ENCODE assay signal across 8 mouse cellular contexts in genomic region chr19:7019191-7019590, GRCm38 (mm10). TPM values are rescaled to one million over a fixed set of nuclear protein-coding genes. Genes with fewer than 3 reads are reported as not detected.
DNase-seq lines count a peak whose midpoint lies in the region; ATAC-seq lines count a peak whose summit lies in the region.

Gene Fermt3, minus strand, starts transcription at chr19:7019469.

- 0 out of 2 replicates have a peak within 1 kb of the TSS, but pooled peaks have one; percentile 38 for H3K27ac ChIP-seq in midbrain, embryonic 10.5 days (replicated peaks)
- no peak within 1 kb of the TSS for H3K27ac ChIP-seq in midbrain, embryonic 16.5 days (ENCODE audit: low read length)
- H3K27ac ChIP-seq in embryonic facial prominence, embryonic 13.5 days, result peak within 1 kb of the TSS; percentile 7; the same call in 1 of the 2 replicates
- peak within 1 kb of the TSS; percentile 58 for H3K27ac ChIP-seq in intestine, embryonic 16.5 days (ENCODE audit: low read length)

- no peak within 1 kb of the TSS for H3K9ac ChIP-seq in midbrain, embryonic 16.5 days (ENCODE audit: low read depth, low read length)
- 0 out of 2 replicates have a peak within 1 kb of the TSS, but pooled peaks have one; percentile 16 for H3K9ac ChIP-seq in embryonic facial prominence, embryonic 13.5 days
- H3K9ac ChIP-seq in intestine, embryonic 16.5 days (ENCODE audit: low read depth, low read length), result peak within 1 kb of the TSS; percentile 27; the same call in 1 of the 2 replicates

- no peak within 1 kb of the TSS for H3K4me3 ChIP-seq in midbrain, embryonic 10.5 days
- H3K4me3 ChIP-seq in midbrain, embryonic 16.5 days (ENCODE audit: low read depth, low read length), result no peak within 1 kb of the TSS
- H3K4me3 ChIP-seq in embryonic facial prominence, embryonic 13.5 days, result no peak within 1 kb of the TSS
- H3K4me3 ChIP-seq in intestine, embryonic 16.5 days (ENCODE audit: low read length), result peak within 1 kb of the TSS; percentile 13

- ATAC-seq in midbrain, embryonic 16.5 days, result no peak
- no peak for ATAC-seq in embryonic facial prominence, embryonic 13.5 days (ENCODE audit: insufficient number of reproducible peaks, insufficient read depth, low FRiP score, low TSS enrichment, low read depth)
- peak; percentile 81 for ATAC-seq in intestine, embryonic 16.5 days
- peak; percentile 78 for ATAC-seq in monocyte, adult 5-6 weeks (replicated peaks; ENCODE audit: insufficient number of reproducible peaks, low FRiP score, low TSS enrichment, poor library complexity, severe bottlenecking)

- DNase-seq in midbrain, embryonic 10.5 days (ENCODE audit: low spot score), result no peak
- no peak for DNase-seq in MN1 (ENCODE audit: low spot score)
- DNase-seq in yolk sac, embryonic 10.5 days (ENCODE audit: low spot score), result no peak
- no peak for DNase-seq in cerebellum, postnatal 36 days

- H3K27me3 ChIP-seq in midbrain, embryonic 10.5 days (ENCODE audit: low read depth, poor library complexity, severe bottlenecking), result no peaks in the 10 kb centered on the region
- no peaks in the 10 kb centered on the region for H3K27me3 ChIP-seq in midbrain, embryonic 16.5 days (ENCODE audit: control insufficient read depth, insufficient read depth, low read depth, low read length)
- H3K27me3 ChIP-seq in embryonic facial prominence, embryonic 13.5 days, result no peaks in the 10 kb centered on the region
- H3K27me3 ChIP-seq in intestine, embryonic 16.5 days (replicated peaks; ENCODE audit: control insufficient read depth, insufficient read depth, low read length), result no peaks in the 10 kb centered on the region

- H3K9me3 ChIP-seq in midbrain, embryonic 10.5 days (replicated peaks), result no peaks in the 10 kb centered on the region
- no peaks in the 10 kb centered on the region for H3K9me3 ChIP-seq in midbrain, embryonic 16.5 days (replicated peaks; ENCODE audit: control insufficient read depth, low read length, poor library complexity, severe bottlenecking)
- H3K9me3 ChIP-seq in embryonic facial prominence, embryonic 13.5 days, result no peaks in the 10 kb centered on the region
- no peaks in the 10 kb centered on the region for H3K9me3 ChIP-seq in intestine, embryonic 16.5 days (ENCODE audit: control insufficient read depth, low read length)

- peaks cover 84% of the 10 kb centered on the region for H3K36me3 ChIP-seq in midbrain, embryonic 10.5 days
- peaks cover 24% of the 10 kb centered on the region for H3K36me3 ChIP-seq in midbrain, embryonic 16.5 days (ENCODE audit: control insufficient read depth, insufficient read depth, low read length)
- peaks cover 68% of the 10 kb centered on the region for H3K36me3 ChIP-seq in embryonic facial prominence, embryonic 13.5 days
- peaks cover 21% of the 10 kb centered on the region for H3K36me3 ChIP-seq in intestine, embryonic 16.5 days (ENCODE audit: control insufficient read depth, insufficient read depth, low read length)

- no peak within 1 kb of the TSS for H3K4me2 ChIP-seq in midbrain, embryonic 16.5 days (ENCODE audit: low read length)
- no peak within 1 kb of the TSS for H3K4me2 ChIP-seq in embryonic facial prominence, embryonic 13.5 days
- H3K4me2 ChIP-seq in intestine, embryonic 16.5 days (ENCODE audit: low read depth, low read length), result no peak within 1 kb of the TSS

- no peaks in the 10 kb centered on the region for H3K4me1 ChIP-seq in midbrain, embryonic 10.5 days
- no peaks in the 10 kb centered on the region for H3K4me1 ChIP-seq in midbrain, embryonic 16.5 days (ENCODE audit: control insufficient read depth, insufficient read depth, low read length)
- H3K4me1 ChIP-seq in embryonic facial prominence, embryonic 13.5 days, result no peaks in the 10 kb centered on the region
- H3K4me1 ChIP-seq in intestine, embryonic 16.5 days (ENCODE audit: control insufficient read depth, insufficient read depth, low read length), result no peaks in the 10 kb centered on the region; the same call in 1 of the 2 replicates

- 87% methylated on average over 5 of the region's 5 CpGs for WGBS in midbrain, embryonic 10.5 days
- 92% methylated on average over 5 of the region's 5 CpGs for WGBS in midbrain, embryonic 16.5 days
- WGBS in embryonic facial prominence, embryonic 13.5 days, result 80% methylated on average over 5 of the region's 5 CpGs
- WGBS in intestine, embryonic 16.5 days, result 78% methylated on average over 5 of the region's 5 CpGs

RNA-seq across cellular contexts. Expression of gene Fermt3, which starts in this region (rescaled TPM):
- 8.5 and 10.3 TPM in 2 replicates for polyA plus RNA-seq in midbrain, embryonic 10.5 days (2016; fragmentation: Nextera tagmentation; extraction: Ambion mirVana)
- polyA plus RNA-seq in midbrain, embryonic 16.5 days (2015; fragmentation: Nextera tagmentation; extraction: Ambion mirVana), result 3.0 and 3.5 TPM in 2 replicates
- polyA plus RNA-seq in embryonic facial prominence, embryonic 13.5 days (2015; fragmentation: Nextera tagmentation; extraction: Ambion mirVana), result 6.9 and 7.9 TPM in 2 replicates
- 13.0 and 14.4 TPM in 2 replicates for polyA plus RNA-seq in intestine, embryonic 16.5 days (2015; fragmentation: Nextera tagmentation; extraction: Ambion mirVana)
- 265 to 357 TPM (median 285 TPM) in 3 replicates for total RNA-seq in monocyte, adult 5-6 weeks (2017)

Comparison
In these comparisons a context has a peak if more than half of its experiments do, and no peak if none do; other contexts are left out.
1. ATAC-seq: peak in intestine, embryonic 16.5 days (single experiment) and monocyte, adult 5-6 weeks (single experiment); none in midbrain, embryonic 16.5 days (single experiment) and embryonic facial prominence, embryonic 13.5 days (single experiment).